Mouse (Mus musculus): ENCODE data around the gene Olfr463.

- no peak for TF ChIP-seq HCFC1 (IDR thresholded peaks at IDR 0.05; ENCODE audit: low read depth, low read length)
- TF ChIP-seq CHD2 (IDR thresholded peaks at IDR 0.05; ENCODE audit: low read length), result no peak
- TF ChIP-seq CTCF (IDR thresholded peaks at IDR 0.05 in 2 of 3, conservative IDR thresholded peaks at IDR 0.05 in 1 of 3; ENCODE audit: control insufficient read depth in 1 of 3, insufficient read depth in 1 of 3, low read depth in 2 of 3, low read length in 3 of 3, poor library complexity in 1 of 3, severe bottlenecking in 1 of 3), result no peak
- no peak for TF ChIP-seq ZC3H11A (IDR thresholded peaks at IDR 0.05; ENCODE audit: low read depth, low read length)
- no peak for TF ChIP-seq POLR2A (IDR thresholded peaks at IDR 0.05; ENCODE audit: control insufficient read depth in 1 of 2, insufficient read depth in 1 of 2, low read depth in 1 of 2, low read length in 2 of 2, poor library complexity in 1 of 2)
- TF ChIP-seq USF2 (IDR thresholded peaks at IDR 0.05; ENCODE audit: borderline replicate concordance in 1 of 2, insufficient read depth in 1 of 2, low read depth in 1 of 2, low read length in 2 of 2), result no peak
- no peak for TF ChIP-seq NRF1 (IDR thresholded peaks at IDR 0.05; ENCODE audit: insufficient read depth, low read depth, low read length, poor library complexity, severe bottlenecking)
- TF ChIP-seq MYC (IDR thresholded peaks at IDR 0.05; ENCODE audit: low read depth, low read length), result no peak
- TF ChIP-seq ZNF384 (IDR thresholded peaks at IDR 0.05; ENCODE audit: low read depth, low read length), result no peak
- TF ChIP-seq BHLHE40 (IDR thresholded peaks at IDR 0.05; ENCODE audit: borderline replicate concordance, low read depth, low read length), result no peak
- no peak for TF ChIP-seq CHD1 (IDR thresholded peaks at IDR 0.05; ENCODE audit: low read depth, low read length)
These were observed 43.6 kb downstream of the Olfr463 start for GRCm38 (mm10) chr11:87853597-87853954.
